Mouse (Mus musculus) olfactory bulb, adult 2 months (tissue): ENCODE measurements around the gene 9230112D13Rik. TPM values are rescaled to one million over a fixed set of nuclear protein-coding genes. Genes with fewer than 3 reads are reported as not detected.

Experiments used
- H3K27ac ChIP-seq: fragments of 200-500 bp; 2 replicates; pipeline ENCODE4 v1.5.1; 2012; ENCODE audit warnings: low read depth, low read length; ENCODE audit not compliant: insufficient read depth
- H3K4me1 ChIP-seq: fragments of 200-500 bp; 2 replicates; pipeline ENCODE4 v1.6.1; 2012; ENCODE audit warnings: low read length; ENCODE audit not compliant: control insufficient read depth, insufficient read depth
- H3K4me3 ChIP-seq: fragments of 200-500 bp; 2 replicates; pipeline ENCODE4 v1.5.1; 2012; ENCODE audit warnings: mild to moderate bottlenecking, low read depth, low read length, moderate library complexity; ENCODE audit not compliant: insufficient read depth
- CTCF ChIP-seq: fragments of 200-500 bp; IDR thresholded peaks from 2 replicates; pipeline ENCODE4 v1.5.1; 2012; ENCODE audit warnings: low read depth, mild to moderate bottlenecking, low read length, moderate library complexity; ENCODE audit not compliant: insufficient read depth
- POLR2A ChIP-seq: fragments of 200-500 bp; IDR thresholded peaks from 2 replicates; pipeline ENCODE4 v1.6.1; 2012; ENCODE audit warnings: mild to moderate bottlenecking, low read depth, low read length, moderate library complexity; ENCODE audit not compliant: insufficient read depth
- WGBS: fragments of 180-500 bp; shearing (Covaris S2); methylation state at CpG from one replicate; pipeline ENCODE4 v1.1.7; 2018; 5-methylcytosine and 5-hydroxymethylcytosine counted together
- polyA plus RNA-seq: library from polyadenylated mRNA; stranded (reverse); fragments of >200 nt; gene quantifications from 2 replicates; pipeline ENCODE4 v1.2.4, GENCODE M21; 2012; ENCODE audit warnings: low replicate concordance; ENCODE audit not compliant: missing spikeins, insufficient read depth, insufficient read length

Gene 9230112D13Rik
- polyA plus RNA-seq, 1 experiment = not detected

DNA sequence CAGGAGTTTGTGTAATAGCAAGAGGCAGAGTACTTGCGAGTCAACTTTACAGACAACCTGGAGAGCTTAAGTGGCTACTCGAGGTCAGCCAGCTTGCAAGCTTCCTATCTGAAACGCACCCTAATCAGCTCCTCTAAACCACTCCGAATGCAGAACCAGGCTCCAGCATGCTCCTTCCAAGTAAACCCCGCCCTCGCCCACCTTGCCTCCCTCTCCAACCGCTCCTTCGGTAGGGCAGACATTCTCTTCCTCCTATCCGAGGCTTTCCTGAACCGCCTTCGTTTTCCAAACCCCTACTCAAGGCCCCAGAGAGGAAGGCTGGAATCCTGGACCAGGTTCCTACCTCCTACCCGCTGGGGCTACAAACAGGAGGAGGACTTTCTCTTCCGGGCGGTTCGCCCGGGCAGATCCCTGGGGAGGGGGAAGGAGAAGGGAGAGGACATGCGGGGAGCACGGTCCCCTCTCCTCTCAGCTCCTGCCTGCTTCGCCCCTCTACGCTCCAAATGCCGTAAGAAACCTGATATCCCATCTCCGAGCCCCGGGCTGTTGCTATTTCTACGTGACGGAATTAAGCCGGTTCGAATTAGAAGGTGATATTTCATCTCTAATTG lies 25.9 kb upstream of the 9230112D13Rik start:
- Histone ChIP-seq H3K27ac (peak overlapping the region; percentile 73), H3K4me1 (peaks cover 7% of the 10 kb centered on the region; the same call in 1 of the 2 replicates), H3K4me3 (peak overlapping the region; percentile 77)
- 3% methylated on average over 27 of the region's 27 CpGs for WGBS
- TF ChIP-seq CTCF (no peak), POLR2A (no peak)

DNA sequence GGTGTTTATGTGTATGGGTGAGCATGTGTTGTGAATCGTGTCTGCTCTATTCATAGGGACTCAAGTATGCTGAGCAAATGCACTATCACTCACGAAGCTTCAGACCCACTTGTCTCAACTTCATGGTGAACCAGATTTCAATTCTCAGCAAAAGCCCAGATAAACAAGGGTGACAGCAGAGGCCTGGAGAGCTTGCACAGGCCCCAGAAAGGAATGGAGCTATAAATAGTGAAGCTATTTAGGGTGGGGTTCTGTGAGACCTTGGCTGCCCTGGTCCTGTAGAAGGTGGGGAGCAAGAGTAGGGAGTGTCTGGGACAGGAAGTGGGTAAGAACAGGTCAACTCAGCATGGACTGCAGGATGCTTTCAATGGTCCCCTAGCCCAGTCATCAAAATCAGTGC lies 21.9 kb upstream of the 9230112D13Rik start:
- Histone ChIP-seq H3K4me1 (peaks cover 18% of the 10 kb centered on the region), H3K4me3 (no peak overlapping the region), H3K27ac (no peak overlapping the region)
- no peak for TF ChIP-seq POLR2A
- TF ChIP-seq CTCF = no peak
- WGBS = 83% methylated on average over 2 of the region's 2 CpGs

DNA sequence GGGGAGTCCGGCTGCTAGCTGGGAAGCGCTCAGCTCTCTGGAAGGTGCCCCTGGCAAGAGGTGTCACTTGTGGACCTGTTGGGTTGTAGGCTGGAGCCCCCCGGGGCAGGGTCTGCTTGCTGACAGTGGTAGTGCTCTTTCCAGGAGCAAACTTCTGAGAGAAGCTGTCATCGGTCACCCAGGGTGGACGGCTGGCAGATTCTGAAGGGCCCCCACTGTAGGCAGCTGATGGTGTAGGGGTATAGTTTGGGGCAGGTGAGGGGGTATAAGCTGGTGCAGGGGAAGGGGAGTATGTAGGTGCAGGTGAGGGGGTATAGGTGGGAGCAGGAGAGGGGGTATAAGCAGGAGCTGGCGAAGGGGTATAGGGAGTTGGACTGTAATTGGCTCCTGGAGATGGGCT lies 21.4 kb upstream of the 9230112D13Rik start:
- WGBS = 90% methylated on average over 6 of the region's 6 CpGs
- H3K4me1 ChIP-seq = peaks cover 18% of the 10 kb centered on the region
- H3K27ac ChIP-seq = no peak overlapping the region
- TF ChIP-seq POLR2A (no peak), CTCF (no peak)
- no peak overlapping the region for H3K4me3 ChIP-seq

DNA sequence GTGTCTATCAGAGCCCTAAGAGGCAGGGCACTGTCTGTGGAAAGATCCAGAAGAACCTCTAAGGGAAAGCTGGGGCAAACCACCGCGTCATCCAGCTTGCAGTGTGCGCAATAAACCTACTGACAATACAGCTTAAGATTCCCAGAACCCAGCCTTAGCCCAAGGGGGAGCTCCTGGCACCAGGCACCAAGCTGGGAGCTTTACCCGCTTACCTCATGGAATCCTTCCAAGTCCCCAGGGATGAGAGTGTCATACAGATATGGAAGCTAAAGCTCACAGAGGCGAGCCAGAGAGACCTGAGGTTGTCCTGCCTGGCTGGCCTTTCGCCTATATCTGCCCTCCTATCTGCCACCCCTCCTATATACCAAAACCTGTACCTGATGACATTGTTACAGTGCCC lies 21.0 kb upstream of the 9230112D13Rik start:
- WGBS = 84% methylated on average over 6 of the region's 6 CpGs
- Histone ChIP-seq H3K4me3 (no peak overlapping the region), H3K4me1 (peaks cover 18% of the 10 kb centered on the region), H3K27ac (no peak overlapping the region)
- no peak for TF ChIP-seq POLR2A
- TF ChIP-seq CTCF = no peak

DNA sequence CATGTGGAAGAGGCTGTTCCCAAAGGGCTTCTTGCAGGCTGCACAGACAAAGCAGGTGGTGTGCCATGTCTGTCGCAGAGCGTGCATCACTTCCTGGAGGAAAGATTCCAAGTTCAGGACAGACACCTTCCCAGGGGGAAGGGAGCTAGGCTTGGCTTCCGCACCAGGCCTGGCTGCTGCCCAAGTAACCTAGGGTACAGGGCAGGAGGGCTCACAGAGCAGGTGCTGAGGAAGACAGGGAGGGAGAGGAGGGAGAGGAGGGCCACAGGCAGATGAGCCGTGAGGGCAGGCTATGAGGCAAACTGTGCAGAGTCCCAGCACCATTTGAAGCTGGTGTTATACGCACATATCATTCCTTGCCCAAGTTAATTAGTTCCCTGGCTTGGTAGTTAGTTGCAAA lies 19.3 kb upstream of the 9230112D13Rik start:
- no peak overlapping the region for H3K27ac ChIP-seq
- no peak for TF ChIP-seq POLR2A
- no peak for TF ChIP-seq CTCF
- peaks cover 18% of the 10 kb centered on the region for H3K4me1 ChIP-seq
- 91% methylated on average over 5 of the region's 5 CpGs for WGBS
- no peak overlapping the region for H3K4me3 ChIP-seq

DNA sequence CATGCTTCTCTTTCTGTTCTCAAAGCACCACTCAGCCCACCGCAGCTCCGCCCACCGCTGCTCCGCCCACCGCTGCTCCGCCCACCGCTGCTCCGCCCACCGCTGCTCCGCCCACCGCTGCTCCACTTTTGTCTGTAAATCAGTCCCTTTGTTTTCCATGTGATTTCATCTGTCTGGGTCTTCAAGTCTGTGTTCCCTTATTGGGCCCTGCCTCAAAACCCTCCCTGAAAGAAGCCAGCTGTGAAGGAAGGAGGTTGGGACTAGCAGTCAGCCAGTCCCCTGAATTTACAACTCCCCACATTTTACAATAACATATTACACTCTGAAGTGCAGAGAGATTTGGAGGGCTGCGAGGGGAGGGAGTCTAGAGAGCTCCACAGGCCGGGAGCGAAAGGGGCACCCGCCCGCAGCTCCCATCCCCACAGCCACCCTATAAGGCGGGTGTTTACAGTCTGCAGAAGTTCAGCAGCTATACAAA lies 18.1 kb upstream of the 9230112D13Rik start:
- Histone ChIP-seq H3K4me1 (peaks cover 17% of the 10 kb centered on the region), H3K27ac (no peak overlapping the region), H3K4me3 (no peak overlapping the region)
- 14% methylated on average over 15 of the region's 17 CpGs for WGBS
- TF ChIP-seq CTCF (no peak), POLR2A (no peak)

DNA sequence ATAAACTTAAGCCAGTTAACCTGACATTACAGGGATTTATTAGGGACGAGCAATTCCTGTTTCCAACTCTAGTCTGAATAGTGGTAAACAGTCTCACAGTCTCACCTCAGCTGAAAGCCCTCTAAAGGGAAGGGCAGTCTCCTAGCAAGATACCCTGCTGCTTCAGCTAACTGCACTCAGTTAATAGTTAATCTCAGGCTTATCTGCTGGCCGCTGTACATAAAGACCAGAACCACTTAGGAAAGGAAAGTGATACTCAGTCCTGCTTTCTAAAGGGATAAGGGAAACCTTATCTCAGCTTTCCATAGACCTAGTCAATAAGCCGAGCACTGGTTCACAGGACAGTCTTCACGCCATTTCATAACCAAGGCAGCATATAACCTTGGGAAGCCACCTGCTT lies 13.3 kb upstream of the 9230112D13Rik start:
- Histone ChIP-seq H3K27ac (no peak overlapping the region), H3K4me1 (peaks cover 4% of the 10 kb centered on the region), H3K4me3 (no peak overlapping the region)
- WGBS = 91% methylated on average over 4 of the region's 4 CpGs
- TF ChIP-seq POLR2A = no peak
- no peak for TF ChIP-seq CTCF

DNA sequence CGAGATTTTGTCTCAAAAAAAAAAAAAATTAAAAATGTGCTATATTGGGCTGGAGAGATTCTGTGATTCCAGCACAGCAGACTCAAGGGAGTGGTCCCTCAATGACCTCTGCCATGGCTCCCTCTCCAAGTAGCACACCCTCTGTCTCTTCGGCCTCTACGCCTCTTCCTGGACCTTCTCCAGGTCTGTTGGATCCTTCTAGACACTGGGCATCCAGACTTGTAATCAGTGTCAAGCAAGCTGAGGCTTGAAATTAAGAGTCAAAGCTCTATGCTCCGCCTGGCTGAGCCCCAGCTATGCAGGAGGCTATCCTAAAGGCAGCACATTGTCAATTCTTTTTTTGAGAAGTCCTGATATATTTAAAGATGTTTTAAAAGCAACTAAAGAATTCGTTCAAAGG lies 10.9 kb upstream of the 9230112D13Rik start:
- Histone ChIP-seq H3K4me3 (no peak overlapping the region), H3K27ac (no peak overlapping the region), H3K4me1 (peaks cover 5% of the 10 kb centered on the region; the same call in 1 of the 2 replicates)
- TF ChIP-seq POLR2A (no peak), CTCF (no peak)
- WGBS = 69% methylated on average over 5 of the region's 5 CpGs

DNA sequence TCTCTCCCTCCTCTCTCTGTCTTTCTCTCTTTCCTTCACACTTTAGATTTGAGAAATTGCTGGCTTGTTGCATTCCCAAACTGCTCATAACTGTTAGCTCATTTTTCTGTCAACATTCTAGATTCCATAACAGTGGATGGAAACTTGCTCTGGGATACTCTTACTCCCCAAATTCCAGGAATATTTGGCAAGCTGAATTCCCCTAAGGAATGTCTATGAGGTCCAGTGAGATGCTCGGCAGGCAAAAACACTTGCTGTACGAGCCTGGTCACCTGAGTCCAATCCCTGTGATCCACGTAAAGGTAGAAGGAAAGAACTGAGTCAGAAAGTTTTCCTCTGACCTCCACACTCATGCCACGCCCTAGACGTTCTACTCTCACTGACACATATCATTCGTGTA lies 9.9 kb upstream of the 9230112D13Rik start:
- TF ChIP-seq CTCF = no peak
- TF ChIP-seq POLR2A = no peak
- Histone ChIP-seq H3K4me3 (no peak overlapping the region), H3K27ac (no peak overlapping the region), H3K4me1 (peaks cover 9% of the 10 kb centered on the region)
- WGBS = 88% methylated on average over 6 of the region's 6 CpGs
